Comparison of ENCODE assay signal across 17 mouse cellular contexts in genomic region chr9:66608817-66609345, GRCm38 (mm10). TPM values are rescaled to one million over a fixed set of nuclear protein-coding genes. Genes with fewer than 3 reads are reported as not detected.
A peak's percentile ranks its signal among the peaks of the same experiment; 100 is the strongest.
DNase-seq lines count a peak whose midpoint lies in the region.
"Had no signal": no experiment of that assay in that cellular context is flagged by ENCODE, and none has a peak within 500 bp of the region (broad histone marks: within the 10 kb centered on the region; RNA-seq: fewer than 3 reads in every experiment).

No protein-coding gene starts in this region.

- intact Hi-C loops in heart, postnatal 10 days (cut with DNase I): no loop called here
- intact Hi-C loops in heart, postnatal 25 days (cut with DNase I): no loop called here

- peak; percentile 71 for DNase-seq in heart, adult 11 months
- DNase-seq in heart, adult 8-10 months (ENCODE audit: low spot score): no peak
- DNase-seq in CD4-positive helper T cell, adult 2 months (ENCODE audit: low read depth, low spot score): peak; percentile 28
- peak; percentile 27 for DNase-seq in induced T-regulatory cell, adult 2 months (ENCODE audit: low read depth)
- no peak for DNase-seq in lung, postnatal 4 days
- DNase-seq in heart, postnatal 10 days: no peak
- no peak for DNase-seq in heart, postnatal 25 days (ENCODE audit: low spot score)
- DNase-seq: adrenal gland, adult 2 months; adrenal gland, postnatal 10 days; adrenal gland, postnatal 25 days; cerebellum, adult 11 months; cerebellum, adult 18-20 months; cerebellum, adult 8-10 months; cerebellum, adult 9-11 months; cerebellum, postnatal 14 days; cerebellum, postnatal 36 days; embryo, embryonic 11 days had no signal

RNA-seq across cellular contexts. Expression of gene Usp3, which starts 15.9 kb away (rescaled TPM):
- 10 to 100 TPM; 19.8 to 26.5 (median 21.9) TPM for total RNA-seq in heart, adult 8-10 months (2022)
- 10 to 100 TPM; 29.8 to 33.9 TPM for total RNA-seq in heart, postnatal 10 days (2021)
- 10 to 100 TPM; 19.0 to 24.4 TPM for total RNA-seq in heart, postnatal 25 days (2021)

Comparison
In these comparisons a context has a peak if more than half of its experiments do, and no peak if none do; other contexts are left out.
1. DNase-seq: peak in heart, adult 11 months (single experiment), CD4-positive helper T cell, adult 2 months (single experiment) and induced T-regulatory cell, adult 2 months (single experiment); none in heart, adult 8-10 months (single experiment), lung, postnatal 4 days (0 of 2), heart, postnatal 10 days (0 of 2) and heart, postnatal 25 days (single experiment).